Mouse (Mus musculus) heart, adult 2 months (tissue): ENCODE measurements around the gene Dcakd.

Experiments
- CTCF ChIP-seq: fragments of 200-600 bp; IDR thresholded peaks from 2 replicates; pipeline ENCODE4 v1.8.1; 2022; ENCODE audit warnings: antibody characterized with exemption, mild to moderate bottlenecking, moderate library complexity
- POLR2A ChIP-seq: fragments of 200-500 bp; IDR thresholded peaks from 2 replicates; pipeline ENCODE4 v1.6.1; 2011; ENCODE audit warnings: mild to moderate bottlenecking, low read depth, low read length, control low read depth; ENCODE audit not compliant: insufficient read depth

GRCm38 (mm10) chr11:103046286-103046685, 18.2 kb upstream of the Dcakd start:
- TF ChIP-seq CTCF (no peak), POLR2A (no peak)
